Mouse (Mus musculus): ENCODE measurements around the gene Dmrtb1.

The Dmrtb1 gene

DNA sequence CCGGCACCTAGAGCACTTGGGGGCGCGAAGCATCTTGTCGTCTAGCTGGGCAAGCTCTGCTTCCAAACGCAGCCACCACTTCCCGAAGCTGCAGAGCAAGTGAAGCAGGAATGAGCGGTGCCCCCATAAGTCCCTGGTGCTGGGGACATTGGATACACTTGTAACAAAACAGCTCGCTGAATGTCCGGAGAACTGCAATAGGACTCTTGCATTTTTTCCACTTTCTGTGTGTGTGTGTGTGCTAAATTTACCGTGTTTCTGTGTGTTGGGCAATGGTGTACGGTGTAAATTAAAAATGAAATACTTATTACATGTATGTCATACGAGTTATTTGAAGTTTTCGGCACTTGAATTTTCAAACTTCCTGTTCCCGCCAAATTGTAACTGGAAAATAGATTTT lies at the start of gene Dmrtb1:
Gene Dmrtb1, minus strand, starts transcription at position 101 of the 400 bp plus-strand sequence.
- no peak for TF ChIP-seq GATA4 (IDR thresholded peaks at IDR 0.05; ENCODE audit: insufficient replicate concordance, low read length)

DNA sequence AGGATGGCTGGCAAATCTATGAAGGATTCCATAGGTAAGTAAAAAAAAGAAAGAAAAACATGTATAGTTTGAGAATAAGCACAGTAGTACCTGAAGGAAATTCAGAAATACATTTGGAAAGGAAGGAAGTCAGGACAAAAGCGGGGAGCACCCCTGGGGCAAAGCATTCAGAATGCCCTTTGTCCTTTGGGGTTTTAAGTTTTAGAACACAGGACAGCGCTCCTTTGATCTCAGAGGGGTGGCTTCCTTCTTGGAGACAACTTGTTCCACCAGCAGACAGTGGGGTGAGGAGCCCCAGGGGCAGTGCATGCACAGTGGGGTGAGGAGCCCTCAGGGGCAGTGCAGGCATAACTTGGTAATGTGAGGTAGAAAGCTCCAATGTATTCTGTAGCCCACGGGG lies 49.6 kb upstream of the Dmrtb1 start:
- no peak for TF ChIP-seq GATA4 (IDR thresholded peaks at IDR 0.05; ENCODE audit: insufficient replicate concordance, low read length)

GRCm38 (mm10) chr4:107732624-107733023 lies 48.6 kb upstream of the Dmrtb1 start:
- no peak for TF ChIP-seq GATA4 (IDR thresholded peaks at IDR 0.05; ENCODE audit: insufficient replicate concordance, low read length)

DNA sequence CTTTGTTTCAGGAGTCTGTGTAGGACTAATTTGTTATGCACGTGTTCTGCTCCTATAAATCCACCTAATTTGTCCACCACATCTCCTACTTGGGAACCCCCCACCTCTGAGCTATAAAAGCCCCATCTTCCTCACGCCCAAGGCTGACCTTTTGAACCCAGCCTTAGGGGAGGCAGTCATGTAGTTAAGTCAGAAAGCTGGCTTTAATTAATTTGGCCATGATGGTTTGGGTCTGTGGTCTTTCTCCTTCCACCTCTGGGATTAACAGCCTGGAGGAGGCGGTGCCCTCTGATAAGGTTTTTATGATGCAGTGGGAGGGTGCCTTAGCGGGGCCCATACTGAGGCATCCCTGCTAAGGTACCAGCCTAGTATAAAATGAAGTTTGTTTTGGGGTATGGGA lies 48.2 kb upstream of the Dmrtb1 start:
- TF ChIP-seq GATA4 (IDR thresholded peaks at IDR 0.05; ENCODE audit: insufficient replicate concordance, low read length), result no peak

DNA sequence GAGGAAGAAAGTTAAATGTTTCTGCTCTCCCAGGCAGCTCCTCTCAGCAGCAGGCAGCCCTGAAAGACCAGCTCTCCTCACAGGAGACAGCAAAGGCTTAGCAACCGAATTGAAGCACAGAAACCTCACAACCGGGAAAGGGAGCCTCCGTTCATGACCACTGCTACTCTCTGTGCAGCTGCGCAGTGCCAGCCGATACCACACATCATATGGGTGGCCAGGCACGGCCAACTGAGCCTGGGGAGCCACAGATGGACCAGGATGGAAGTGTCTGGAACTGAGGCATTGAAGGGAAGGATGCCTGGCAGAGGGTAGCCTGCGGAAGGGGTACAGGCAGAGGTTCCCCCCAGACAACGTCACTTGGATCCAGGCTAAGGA lies 47.0 kb upstream of the Dmrtb1 start:
- no peak for TF ChIP-seq GATA4 (IDR thresholded peaks at IDR 0.05; ENCODE audit: insufficient replicate concordance, low read length)

- TF ChIP-seq GATA4 (IDR thresholded peaks at IDR 0.05; ENCODE audit: insufficient replicate concordance, low read length), result no peak
Observed at GRCm38 (mm10) chr4:107730391-107731087, 46.5 kb upstream of the Dmrtb1 start.

GRCm38 (mm10) chr4:107725432-107725831 lies 41.4 kb upstream of the Dmrtb1 start:
- no peak for TF ChIP-seq GATA4 (IDR thresholded peaks at IDR 0.05; ENCODE audit: insufficient replicate concordance, low read length)

DNA sequence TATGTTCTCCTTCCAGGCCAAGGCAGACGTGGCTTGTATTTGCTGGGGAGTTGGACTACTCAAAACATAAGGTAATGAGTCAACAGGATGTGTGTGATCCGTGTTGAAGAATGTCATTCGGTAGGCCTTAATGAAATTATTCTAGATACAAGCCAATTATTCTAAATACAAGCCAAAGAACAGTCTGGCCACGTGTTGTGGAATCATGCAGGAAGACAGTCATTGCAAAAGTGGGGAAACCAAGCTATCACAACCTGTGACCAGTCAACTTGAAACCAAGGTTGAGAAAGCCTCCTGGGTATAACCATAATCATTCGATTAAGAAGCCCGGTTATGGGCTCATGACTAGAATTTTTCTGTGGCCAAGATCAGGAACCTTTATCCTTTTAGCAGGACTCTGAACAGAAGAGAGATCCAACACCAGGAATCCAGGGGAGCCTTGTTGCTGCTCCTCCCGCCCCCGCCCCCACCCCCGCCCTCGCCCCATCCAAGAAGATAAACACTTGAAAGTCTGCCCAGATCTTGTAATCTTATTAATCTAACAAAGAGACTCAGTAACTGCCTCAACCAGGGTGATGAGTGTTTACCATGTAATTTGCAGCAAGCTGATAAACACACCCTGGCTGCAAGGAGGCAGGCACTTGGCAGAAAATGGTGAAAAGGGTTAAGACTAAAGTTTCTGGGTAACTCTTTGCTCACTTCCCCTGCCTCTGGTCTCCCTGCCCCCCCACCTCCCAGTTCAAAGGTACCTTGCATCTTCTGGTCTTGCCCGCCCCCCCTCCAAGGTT lies 36.2 kb upstream of the Dmrtb1 start:
- TF ChIP-seq GATA4 (IDR thresholded peaks at IDR 0.05; ENCODE audit: insufficient replicate concordance, low read length), result no peak

- no peak for TF ChIP-seq GATA4 (IDR thresholded peaks at IDR 0.05; ENCODE audit: insufficient replicate concordance, low read length)
Observed at GRCm38 (mm10) chr4:107719161-107719560, 35.1 kb upstream of the Dmrtb1 start.

GRCm38 (mm10) chr4:107718720-107719119 lies 34.7 kb upstream of the Dmrtb1 start:
- TF ChIP-seq GATA4 (IDR thresholded peaks at IDR 0.05; ENCODE audit: insufficient replicate concordance, low read length), result no peak

DNA sequence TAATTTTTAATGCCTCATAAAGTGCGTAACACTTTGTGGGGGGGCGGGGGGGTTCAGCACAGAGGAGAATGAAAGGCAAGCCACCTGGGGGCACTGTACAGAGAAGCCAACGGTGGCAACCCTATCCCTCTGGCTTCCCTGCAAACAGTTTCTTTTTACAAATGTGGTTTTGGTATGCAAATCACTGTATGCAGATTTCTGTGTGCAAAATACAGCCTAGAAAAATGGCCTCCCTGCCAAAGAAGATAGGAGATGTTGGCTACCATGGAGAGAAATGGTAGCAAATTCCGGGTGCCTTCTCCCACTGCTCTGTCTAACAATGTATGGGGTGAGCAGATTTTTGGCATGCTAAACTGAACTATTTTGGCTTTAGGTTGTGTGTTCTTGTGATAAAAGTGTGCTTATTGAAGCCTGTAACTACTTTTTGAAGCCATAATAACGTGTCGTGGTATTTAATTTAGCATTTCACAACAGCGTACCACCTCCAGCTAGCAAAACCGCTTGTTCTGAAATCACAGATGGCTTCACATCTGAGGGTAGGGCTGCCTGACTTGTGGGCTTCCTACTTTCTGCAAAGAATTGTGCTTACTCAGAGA lies 33.8 kb upstream of the Dmrtb1 start:
- TF ChIP-seq GATA4 (IDR thresholded peaks at IDR 0.05; ENCODE audit: insufficient replicate concordance, low read length), result no peak

DNA sequence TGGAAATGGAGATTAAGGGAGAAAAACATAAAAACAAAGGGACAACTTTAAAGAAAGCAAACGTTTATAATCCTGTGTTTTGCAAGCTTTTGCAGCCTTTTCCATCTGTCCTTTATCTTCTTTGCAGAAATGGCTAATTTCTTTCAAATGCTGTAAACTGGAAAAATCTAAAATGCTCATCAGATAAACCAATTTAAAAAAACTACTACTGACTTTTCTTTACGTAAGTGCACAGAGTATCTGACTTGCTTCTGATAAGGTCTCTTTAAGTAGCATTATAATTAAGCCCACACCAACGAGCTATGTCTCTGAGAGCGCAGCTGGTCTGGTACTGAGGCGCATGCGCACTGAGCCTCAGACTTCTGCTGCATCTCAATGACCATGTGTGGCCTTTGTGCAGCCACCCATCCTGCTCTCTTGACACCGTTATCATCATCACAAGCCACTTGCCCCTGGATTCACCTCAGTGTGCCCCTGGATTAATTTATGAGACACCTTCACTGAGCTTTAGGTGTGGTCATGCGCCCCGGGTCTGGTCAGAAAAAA lies 32.8 kb upstream of the Dmrtb1 start:
- TF ChIP-seq GATA4 (IDR thresholded peaks at IDR 0.05; ENCODE audit: insufficient replicate concordance, low read length), result no peak

DNA sequence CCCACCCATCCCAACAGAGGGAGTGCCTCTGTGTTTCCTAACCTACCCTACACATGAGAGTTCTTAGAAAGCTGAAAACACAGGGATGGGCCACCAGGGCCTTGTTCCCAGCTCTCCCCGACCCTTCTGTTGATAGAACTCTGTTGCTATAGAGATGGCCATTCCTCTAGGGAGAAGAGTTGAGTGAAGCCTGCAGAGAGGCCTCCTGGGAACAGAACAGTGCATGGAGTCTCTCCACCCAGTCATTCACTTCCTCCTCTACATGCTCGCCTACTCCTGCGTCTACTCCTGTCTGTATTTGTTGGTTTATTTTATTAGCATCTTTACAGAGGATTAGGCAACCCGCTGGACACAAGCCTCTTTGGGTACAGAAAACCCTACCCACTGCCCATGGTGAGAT lies 22.9 kb upstream of the Dmrtb1 start:
- no peak for TF ChIP-seq GATA4 (IDR thresholded peaks at IDR 0.05; ENCODE audit: insufficient replicate concordance, low read length)

- no peak for TF ChIP-seq GATA4 (IDR thresholded peaks at IDR 0.05; ENCODE audit: insufficient replicate concordance, low read length)
Observed at GRCm38 (mm10) chr4:107704185-107704584, 20.2 kb upstream of the Dmrtb1 start.

DNA sequence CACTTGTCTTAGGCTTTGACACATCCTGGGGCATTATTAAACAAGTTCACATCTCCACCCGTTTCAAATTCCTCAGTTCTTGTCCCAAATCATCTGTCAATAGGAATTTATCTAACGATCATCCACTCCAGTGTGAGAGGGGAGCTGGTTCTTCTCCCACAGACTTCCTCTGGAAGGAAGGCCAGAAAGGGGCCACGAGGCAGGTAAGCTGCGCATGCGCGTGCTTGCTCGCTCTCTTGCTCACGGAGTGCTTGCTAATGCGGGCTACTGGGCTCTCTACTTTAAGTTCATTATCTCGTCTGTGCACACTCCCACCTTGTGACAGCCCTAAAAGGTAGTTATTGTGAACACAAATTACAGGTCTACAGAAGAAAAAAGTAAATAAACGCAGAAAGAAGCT lies 17.6 kb upstream of the Dmrtb1 start:
- no peak for TF ChIP-seq GATA4 (IDR thresholded peaks at IDR 0.05; ENCODE audit: insufficient replicate concordance, low read length)

GRCm38 (mm10) chr4:107701116-107701515 lies 17.1 kb upstream of the Dmrtb1 start:
- TF ChIP-seq GATA4 (IDR thresholded peaks at IDR 0.05; ENCODE audit: insufficient replicate concordance, low read length), result no peak
